Mouse (Mus musculus): ENCODE data around the gene Ndrg3. TPM values are rescaled to one million over a fixed set of nuclear protein-coding genes. Genes with fewer than 3 reads are reported as not detected.

Gene Ndrg3
- total and polyA plus RNA-seq, 2 experiments from 2014 or later, result 160 to 178 TPM

- Histone ChIP-seq H3K36me3 (ENCODE audit: insufficient read depth, low read length) (no peaks in the 10 kb centered on the region; the same call in 1 of the 2 replicates), H3K27me3 (ENCODE audit: insufficient read depth, low read length) (no peaks in the 10 kb centered on the region), H3K4me1 (ENCODE audit: insufficient read depth, low read length) (peaks cover 9% of the 10 kb centered on the region), H3K9ac (replicated peaks; ENCODE audit: low read length, poor library complexity, severe bottlenecking) (no peak overlapping the region), H3K27ac (ENCODE audit: low read depth, low read length) (no peak overlapping the region), H3K4me2 (ENCODE audit: low read depth, low read length, poor library complexity, severe bottlenecking) (no peak overlapping the region), H3K4me3 (ENCODE audit: low read depth, low read length) (no peak overlapping the region), H3K9me3 (ENCODE audit: low read length) (no peaks in the 10 kb centered on the region)
- TF ChIP-seq CTCF (IDR thresholded peaks at IDR 0.05), result no peak
- ATAC-seq (ENCODE audit: low FRiP score) (no peak), DNase-seq (ENCODE audit: low spot score) (no peak)
- 87% methylated on average over 3 of the region's 3 CpGs for WGBS
Observed at GRCm38 (mm10) chr2:156987316-156987715, 4.5 kb downstream of the Ndrg3 start.

GRCm38 (mm10) chr2:156982864-156983263 is 9.0 kb downstream of the Ndrg3 start:
- H3K9ac ChIP-seq (replicated peaks; ENCODE audit: low read length, poor library complexity, severe bottlenecking), result no peak overlapping the region
- ATAC-seq (ENCODE audit: low FRiP score) (no peak), DNase-seq (ENCODE audit: low spot score) (peak; percentile 8)
- WGBS, result 67% methylated on average over 2 of the region's 2 CpGs
- no peaks in the 10 kb centered on the region; the same call in 1 of the 2 replicates for H3K36me3 ChIP-seq (ENCODE audit: insufficient read depth, low read length)
- no peaks in the 10 kb centered on the region for H3K9me3 ChIP-seq (ENCODE audit: low read length)
- H3K4me2 ChIP-seq (ENCODE audit: low read depth, low read length, poor library complexity, severe bottlenecking), result no peak overlapping the region
- H3K27me3 ChIP-seq (ENCODE audit: insufficient read depth, low read length), result no peaks in the 10 kb centered on the region
- H3K4me3 ChIP-seq (ENCODE audit: low read depth, low read length), result no peak overlapping the region
- TF ChIP-seq CTCF (IDR thresholded peaks at IDR 0.05), result no peak
- H3K27ac ChIP-seq (ENCODE audit: low read depth, low read length), result no peak overlapping the region
- H3K4me1 ChIP-seq (ENCODE audit: insufficient read depth, low read length), result no peaks in the 10 kb centered on the region

GRCm38 (mm10) chr2:156981291-156981690 is 10.6 kb downstream of the Ndrg3 start:
- TF ChIP-seq CTCF (IDR thresholded peaks at IDR 0.05), result no peak
- Histone ChIP-seq H3K4me2 (ENCODE audit: low read depth, low read length, poor library complexity, severe bottlenecking) (no peak overlapping the region), H3K4me3 (ENCODE audit: low read depth, low read length) (no peak overlapping the region), H3K27me3 (ENCODE audit: insufficient read depth, low read length) (no peaks in the 10 kb centered on the region), H3K36me3 (ENCODE audit: insufficient read depth, low read length) (no peaks in the 10 kb centered on the region), H3K9me3 (ENCODE audit: low read length) (no peaks in the 10 kb centered on the region), H3K9ac (replicated peaks; ENCODE audit: low read length, poor library complexity, severe bottlenecking) (no peak overlapping the region), H3K4me1 (ENCODE audit: insufficient read depth, low read length) (no peaks in the 10 kb centered on the region), H3K27ac (ENCODE audit: low read depth, low read length) (no peak overlapping the region)
- no peak for ATAC-seq (ENCODE audit: low FRiP score)
- 84% methylated on average over 4 of the region's 4 CpGs for WGBS
- no peak for DNase-seq (ENCODE audit: low spot score)

DNA sequence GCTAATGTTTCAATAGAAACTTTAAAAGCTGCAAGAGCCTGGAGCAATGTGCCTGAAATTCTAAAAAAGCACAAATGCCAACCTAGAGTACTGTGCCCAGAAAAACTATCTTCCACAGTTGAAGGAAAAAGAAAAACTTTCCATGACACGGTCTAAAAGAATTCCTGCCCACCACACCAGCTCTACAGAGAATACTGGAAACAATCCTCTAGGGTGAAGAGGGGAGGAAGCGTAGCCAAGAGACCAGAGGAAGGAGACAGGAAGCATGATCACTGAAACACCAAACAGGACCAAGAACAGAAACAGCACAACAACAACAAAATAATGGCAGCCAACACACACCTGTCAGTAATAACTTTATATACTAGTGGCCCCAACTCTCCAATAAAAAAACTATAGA is 11.8 kb downstream of the Ndrg3 start:
- Histone ChIP-seq H3K9ac (replicated peaks; ENCODE audit: low read length, poor library complexity, severe bottlenecking) (no peak overlapping the region), H3K27ac (ENCODE audit: low read depth, low read length) (no peak overlapping the region), H3K4me1 (ENCODE audit: insufficient read depth, low read length) (no peaks in the 10 kb centered on the region), H3K4me3 (ENCODE audit: low read depth, low read length) (no peak overlapping the region), H3K36me3 (ENCODE audit: insufficient read depth, low read length) (no peaks in the 10 kb centered on the region), H3K27me3 (ENCODE audit: insufficient read depth, low read length) (no peaks in the 10 kb centered on the region), H3K4me2 (ENCODE audit: low read depth, low read length, poor library complexity, severe bottlenecking) (no peak overlapping the region), H3K9me3 (ENCODE audit: low read length) (no peaks in the 10 kb centered on the region)
- WGBS, result 70% methylated on average over 2 of the region's 2 CpGs
- no peak for TF ChIP-seq CTCF (IDR thresholded peaks at IDR 0.05)
- no peak for DNase-seq (ENCODE audit: low spot score)
- ATAC-seq (ENCODE audit: low FRiP score), result no peak

DNA sequence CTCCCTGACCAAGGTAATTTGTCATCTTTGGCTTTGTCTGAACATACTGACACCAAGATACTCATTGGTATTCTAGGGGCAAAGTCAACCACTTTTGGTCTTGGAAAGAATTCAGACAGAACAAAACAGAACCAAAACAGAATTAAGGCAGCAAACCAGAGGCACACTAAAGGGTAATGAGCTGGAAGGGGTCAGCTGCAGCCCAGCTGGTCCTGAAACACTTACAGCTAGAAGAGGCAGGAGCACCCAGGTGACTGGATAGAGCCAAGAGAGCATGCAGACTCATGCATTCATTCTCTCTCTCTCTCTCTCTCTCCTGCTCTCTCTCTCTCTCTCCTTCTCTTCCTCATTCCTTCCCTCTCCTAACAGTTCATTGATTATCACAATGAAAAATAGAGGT is 15.1 kb downstream of the Ndrg3 start:
- no peaks in the 10 kb centered on the region for H3K36me3 ChIP-seq (ENCODE audit: insufficient read depth, low read length)
- no peaks in the 10 kb centered on the region for H3K4me1 ChIP-seq (ENCODE audit: insufficient read depth, low read length)
- H3K4me2 ChIP-seq (ENCODE audit: low read depth, low read length, poor library complexity, severe bottlenecking), result no peak overlapping the region
- no peak overlapping the region for H3K27ac ChIP-seq (ENCODE audit: low read depth, low read length)
- ATAC-seq (ENCODE audit: low FRiP score) (no peak), DNase-seq (ENCODE audit: low spot score) (peak; percentile 59)
- H3K4me3 ChIP-seq (ENCODE audit: low read depth, low read length), result no peak overlapping the region
- TF ChIP-seq CTCF (IDR thresholded peaks at IDR 0.05), result no peak
- H3K9me3 ChIP-seq (ENCODE audit: low read length), result no peaks in the 10 kb centered on the region
- no peaks in the 10 kb centered on the region for H3K27me3 ChIP-seq (ENCODE audit: insufficient read depth, low read length)
- H3K9ac ChIP-seq (replicated peaks; ENCODE audit: low read length, poor library complexity, severe bottlenecking), result no peak overlapping the region

DNA sequence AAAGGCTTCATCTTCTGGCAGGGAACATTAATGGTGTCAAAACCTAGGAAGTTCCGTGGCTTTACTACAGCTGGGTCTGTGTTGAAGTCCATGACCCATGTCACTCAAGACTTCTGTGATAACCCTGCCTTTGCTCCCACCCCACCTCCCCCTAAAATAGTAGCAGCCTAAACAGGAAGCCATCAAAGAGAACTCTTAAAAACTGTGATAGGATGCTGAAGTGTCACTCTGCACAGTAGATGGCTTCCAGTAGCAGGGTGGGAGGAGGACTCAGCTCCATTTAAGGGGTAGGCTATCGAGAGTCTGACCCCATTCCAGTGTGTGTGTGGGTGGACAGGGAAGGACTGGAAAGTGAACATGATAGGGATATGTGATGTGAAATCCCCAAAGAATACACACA is 16.9 kb downstream of the Ndrg3 start:
- H3K4me1 ChIP-seq (ENCODE audit: insufficient read depth, low read length), result no peaks in the 10 kb centered on the region
- ATAC-seq (ENCODE audit: low FRiP score) (no peak), DNase-seq (ENCODE audit: low spot score) (no peak)
- H3K36me3 ChIP-seq (ENCODE audit: insufficient read depth, low read length), result no peaks in the 10 kb centered on the region
- WGBS, result 81% methylated on average over 2 of the region's 2 CpGs
- TF ChIP-seq CTCF (IDR thresholded peaks at IDR 0.05), result no peak
- H3K9me3 ChIP-seq (ENCODE audit: low read length), result no peaks in the 10 kb centered on the region
- no peak overlapping the region for H3K4me2 ChIP-seq (ENCODE audit: low read depth, low read length, poor library complexity, severe bottlenecking)
- no peak overlapping the region for H3K9ac ChIP-seq (replicated peaks; ENCODE audit: low read length, poor library complexity, severe bottlenecking)
- no peak overlapping the region for H3K27ac ChIP-seq (ENCODE audit: low read depth, low read length)
- H3K27me3 ChIP-seq (ENCODE audit: insufficient read depth, low read length), result no peaks in the 10 kb centered on the region
- H3K4me3 ChIP-seq (ENCODE audit: low read depth, low read length), result no peak overlapping the region

Data from midbrain, postnatal 0 days (tissue).